Mouse (Mus musculus) heart, postnatal 0 days (tissue): ENCODE results near the gene Rgs6. TPM values are rescaled to one million over a fixed set of nuclear protein-coding genes. Genes with fewer than 3 reads are reported as not detected.

Source experiments
- ATAC-seq: fragments of 200-750 bp; cut with Nextera tagmentation; 2 replicates; pipeline ENCODE4 v1.8.0; 2017; ENCODE audit warnings: low read depth, moderate number of reproducible peaks, moderate library complexity; ENCODE audit not compliant: insufficient read depth
- DNase-seq: peaks from one replicate; pipeline ENCODE4 v3.0.0-alpha.2; 2016; ENCODE audit warnings: low spot score
- H3K27ac ChIP-seq: fragments of 300-500 bp; sonication (generic); 2 replicates; pipeline ENCODE4 v1.5.1; 2014; ENCODE audit warnings: low read depth, mild to moderate bottlenecking
- H3K27me3 ChIP-seq: fragments of 300-500 bp; sonication (generic); 2 replicates; pipeline ENCODE4 v1.6.1; 2014; ENCODE audit warnings: low read length, mixed read lengths; ENCODE audit not compliant: control insufficient read depth, insufficient read depth
- H3K36me3 ChIP-seq: fragments of 300-500 bp; sonication (generic); replicated peaks from 2 replicates; pipeline ENCODE4 v1.6.1; 2014; ENCODE audit warnings: low read length, mixed read lengths; ENCODE audit not compliant: control insufficient read depth, insufficient read depth
- H3K4me1 ChIP-seq: fragments of 300-500 bp; sonication (generic); 2 replicates; pipeline ENCODE4 v1.6.1; 2014; ENCODE audit warnings: antibody characterized with exemption; ENCODE audit not compliant: control insufficient read depth, insufficient read depth
- H3K4me2 ChIP-seq: fragments of 300-500 bp; sonication (generic); 2 replicates; pipeline ENCODE4 v1.6.1; 2014; ENCODE audit warnings: low read depth, mild to moderate bottlenecking, low read length, moderate library complexity
- H3K4me3 ChIP-seq: fragments of 300-500 bp; sonication (generic); 2 replicates; pipeline ENCODE4 v1.5.1; 2014; ENCODE audit warnings: low read depth, low read length
- H3K9ac ChIP-seq: fragments of 300-500 bp; sonication (generic); replicated peaks from 2 replicates; pipeline ENCODE4 v1.6.1; 2014; ENCODE audit warnings: low read depth, low read length, mixed read lengths
- H3K9me3 ChIP-seq: fragments of 300-500 bp; sonication (generic); replicated peaks from 2 replicates; pipeline ENCODE4 v1.6.1; 2016; ENCODE audit warnings: low read length; ENCODE audit not compliant: control insufficient read depth
- CTCF ChIP-seq: IDR thresholded peaks from 2 replicates; pipeline ENCODE4 v1.5.1; 2016; ENCODE audit warnings: antibody characterized with exemption, control low read depth, low read depth
- EP300 ChIP-seq: IDR thresholded peaks from 2 replicates; pipeline ENCODE4 v1.6.1; 2016; ENCODE audit warnings: antibody characterized with exemption, low read depth
- WGBS: fragments of 180-500 bp; shearing (Covaris S2); extraction: QIAGEN DNeasy Blood & Tissue Kit; methylation state at CpG from one replicate; pipeline ENCODE4 v1.1.7; 2014; 5-methylcytosine and 5-hydroxymethylcytosine counted together
- polyA plus RNA-seq: library from polyadenylated mRNA; unstranded; fragments of >200 nt; fragmentation: Nextera tagmentation; extraction: Ambion mirVana; gene quantifications from 2 replicates; pipeline ENCODE4 v1.2.1, GENCODE M21; 2015
- total RNA-seq: library from RNA; depleted of rRNA; stranded (reverse); fragments of >200 nt; gene quantifications from 2 replicates; pipeline ENCODE4 v1.2.3, GENCODE M21; 2014; ENCODE audit warnings: low replicate concordance

The Rgs6 gene
- total and polyA plus RNA-seq, 2 experiments from 2014 or later = 12.1 to 16.5 TPM

DNA sequence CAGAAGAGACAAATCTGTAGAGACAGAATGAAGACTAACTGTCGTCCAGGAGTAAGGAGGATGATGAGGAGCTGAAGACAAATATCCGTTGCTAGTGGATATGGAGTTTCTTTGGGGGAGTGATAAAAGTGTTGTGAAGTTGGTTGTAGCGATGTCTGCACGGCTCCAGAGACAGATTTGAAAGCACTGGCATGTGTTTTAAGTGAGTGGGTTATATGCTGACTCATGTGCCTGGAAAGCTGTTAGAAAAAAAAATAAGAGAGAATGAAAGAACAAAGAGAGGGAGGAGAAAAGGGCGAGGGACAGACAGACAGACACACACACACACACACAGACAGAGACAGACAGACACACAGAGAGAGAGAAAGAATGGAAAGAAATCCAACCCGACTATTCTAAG, 580.2 kb downstream of the Rgs6 start:
- Histone ChIP-seq H3K27ac (no peak overlapping the region), H3K9ac (no peak overlapping the region), H3K4me2 (no peak overlapping the region), H3K9me3 (no peaks in the 10 kb centered on the region), H3K4me3 (no peak overlapping the region), H3K27me3 (no peaks in the 10 kb centered on the region), H3K36me3 (no peaks in the 10 kb centered on the region), H3K4me1 (peaks cover 19% of the 10 kb centered on the region)
- ATAC-seq (no peak), DNase-seq (no peak)
- 68% methylated on average over 6 of the region's 6 CpGs for WGBS
- TF ChIP-seq CTCF (no peak), EP300 (no peak)

- DNase-seq (peak; percentile 42), ATAC-seq (peak; percentile 76)
- WGBS = 14% methylated on average over 12 of the region's 12 CpGs
- Histone ChIP-seq H3K9me3 (no peaks in the 10 kb centered on the region), H3K4me2 (peak overlapping the region; percentile 46), H3K36me3 (no peaks in the 10 kb centered on the region), H3K27ac (peak overlapping the region; percentile 62), H3K27me3 (no peaks in the 10 kb centered on the region), H3K4me3 (0 out of 2 replicates have a peak overlapping the region, but pooled peaks have one; percentile 3), H3K9ac (no peak overlapping the region), H3K4me1 (peaks cover 8% of the 10 kb centered on the region)
- no peak for TF ChIP-seq EP300
- TF ChIP-seq CTCF = no peak
These were observed 581.6 kb downstream of the Rgs6 start for GRCm38 (mm10) chr12:83169495-83170209.

GRCm38 (mm10) chr12:83178770-83179169, 590.7 kb downstream of the Rgs6 start:
- 74% methylated on average over 2 of the region's 2 CpGs for WGBS
- Histone ChIP-seq H3K4me1 (no peaks in the 10 kb centered on the region), H3K27me3 (no peaks in the 10 kb centered on the region), H3K9ac (no peak overlapping the region), H3K27ac (no peak overlapping the region), H3K9me3 (no peaks in the 10 kb centered on the region), H3K36me3 (no peaks in the 10 kb centered on the region), H3K4me2 (no peak overlapping the region), H3K4me3 (no peak overlapping the region)
- TF ChIP-seq EP300 = no peak
- no peak for TF ChIP-seq CTCF
- ATAC-seq (no peak), DNase-seq (no peak)

GRCm38 (mm10) chr12:83179860-83180259, 591.8 kb downstream of the Rgs6 start:
- H3K9me3 ChIP-seq = no peaks in the 10 kb centered on the region
- H3K27ac ChIP-seq = no peak overlapping the region
- H3K4me2 ChIP-seq = no peak overlapping the region
- H3K4me3 ChIP-seq = no peak overlapping the region
- TF ChIP-seq CTCF (no peak), EP300 (no peak)
- DNase-seq = no peak
- no peak overlapping the region for H3K9ac ChIP-seq
- H3K36me3 ChIP-seq = no peaks in the 10 kb centered on the region
- H3K4me1 ChIP-seq = no peaks in the 10 kb centered on the region
- ATAC-seq = no peak
- no peaks in the 10 kb centered on the region for H3K27me3 ChIP-seq
- 73% methylated on average over 1 of the region's 1 CpGs for WGBS

GRCm38 (mm10) chr12:83180561-83180960, 592.5 kb downstream of the Rgs6 start:
- no peak overlapping the region for H3K27ac ChIP-seq
- no peaks in the 10 kb centered on the region for H3K36me3 ChIP-seq
- TF ChIP-seq EP300 (no peak), CTCF (no peak)
- H3K9me3 ChIP-seq = no peaks in the 10 kb centered on the region
- no peak overlapping the region for H3K9ac ChIP-seq
- no peaks in the 10 kb centered on the region for H3K4me1 ChIP-seq
- 76% methylated on average over 6 of the region's 6 CpGs for WGBS
- H3K27me3 ChIP-seq = no peaks in the 10 kb centered on the region
- no peak overlapping the region for H3K4me3 ChIP-seq
- no peak overlapping the region for H3K4me2 ChIP-seq
- no peak for ATAC-seq
- DNase-seq = no peak

DNA sequence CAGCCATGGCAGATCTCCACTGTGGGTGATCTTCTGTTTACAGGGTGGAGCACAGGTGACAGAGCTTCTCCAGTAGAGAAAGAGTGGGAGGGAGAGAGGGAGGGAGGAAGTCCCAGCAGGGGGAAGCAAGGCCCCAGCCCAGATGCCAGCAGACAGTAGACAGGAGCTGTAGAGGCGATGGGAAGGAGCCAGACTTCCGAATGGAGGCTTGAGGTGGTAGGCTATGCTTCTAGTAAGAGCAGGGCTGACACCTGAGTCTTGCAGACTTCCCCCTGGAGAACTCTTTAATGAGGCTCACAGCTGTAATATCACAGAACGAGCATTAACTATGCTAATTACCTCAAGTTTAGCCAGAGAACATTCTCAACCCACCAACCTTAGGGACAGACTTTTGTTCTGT, 613.6 kb downstream of the Rgs6 start:
- ATAC-seq (no peak), DNase-seq (no peak)
- H3K4me3 ChIP-seq = no peak overlapping the region
- no peak overlapping the region for H3K27ac ChIP-seq
- no peak overlapping the region for H3K4me2 ChIP-seq
- WGBS = 43% methylated on average over 3 of the region's 3 CpGs
- H3K9me3 ChIP-seq = no peaks in the 10 kb centered on the region
- H3K4me1 ChIP-seq = no peaks in the 10 kb centered on the region
- H3K36me3 ChIP-seq = no peaks in the 10 kb centered on the region
- TF ChIP-seq EP300 = no peak
- TF ChIP-seq CTCF = no peak
- H3K27me3 ChIP-seq = no peaks in the 10 kb centered on the region
- no peak overlapping the region for H3K9ac ChIP-seq
